Mouse (Mus musculus): ENCODE data around the gene Zfp384. TPM values are rescaled to one million over a fixed set of nuclear protein-coding genes. Genes with fewer than 3 reads are reported as not detected.
A peak's percentile ranks its signal among the peaks of the same experiment; 100 is the strongest.

Zfp384 gene
- polyA plus RNA-seq (2014; fragmentation: Nextera tagmentation; extraction: Ambion mirVana), result 12.0 and 14.6 TPM in 2 replicates

DNA sequence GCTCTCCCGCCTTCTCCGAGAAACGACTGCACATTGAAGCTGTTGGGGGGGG, at the start of gene Zfp384:
Zfp384 (plus strand) TSS at position 17 of the 52 bp plus-strand sequence.
- H3K36me3 ChIP-seq (replicated peaks; ENCODE audit: control insufficient read depth, insufficient read depth), result peaks cover 25% of the 10 kb centered on the region
- peak within 1 kb of the TSS; percentile 99 for H3K27ac ChIP-seq
- H3K4me3 ChIP-seq (replicated peaks; ENCODE audit: low read length), result peak within 1 kb of the TSS; percentile 82
- H3K9me3 ChIP-seq (ENCODE audit: control insufficient read depth, low read length), result no peaks in the 10 kb centered on the region
- no peak for DNase-seq (ENCODE audit: low spot score)
- H3K4me1 ChIP-seq (replicated peaks; ENCODE audit: control insufficient read depth, insufficient read depth, low read length), result peaks cover 37% of the 10 kb centered on the region
- WGBS, result 0% methylated on average over 3 of the region's 3 CpGs
- H3K9ac ChIP-seq, result peak within 1 kb of the TSS; percentile 93
- H3K4me2 ChIP-seq (replicated peaks), result peak within 1 kb of the TSS; percentile 96
- H3K27me3 ChIP-seq (ENCODE audit: control insufficient read depth, insufficient read depth, low read length), result no peaks in the 10 kb centered on the region
- ATAC-seq (ENCODE audit: low FRiP score), result no peak

DNA sequence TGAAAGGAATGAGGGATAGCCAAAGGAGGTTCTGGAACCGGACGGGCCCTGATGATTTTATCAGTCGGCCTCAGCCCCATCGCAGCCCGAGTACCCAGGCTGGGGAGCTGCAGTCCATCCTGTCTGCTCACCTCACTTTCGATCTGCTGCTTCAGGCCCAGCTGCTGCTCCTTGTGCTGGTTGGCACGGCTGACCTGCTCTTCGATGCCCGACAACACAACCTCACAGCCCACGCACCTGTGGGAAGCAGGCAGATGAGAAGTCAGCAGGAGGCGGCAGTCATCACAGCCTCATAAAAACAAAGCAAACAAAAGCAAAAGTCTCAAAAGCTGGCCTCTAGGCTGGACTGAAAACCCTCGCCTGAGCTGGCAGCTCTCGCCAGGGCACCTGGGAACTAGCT, 49.0 kb upstream of the Zfp384 start:
- no peak for ATAC-seq (ENCODE audit: low FRiP score)

DNA sequence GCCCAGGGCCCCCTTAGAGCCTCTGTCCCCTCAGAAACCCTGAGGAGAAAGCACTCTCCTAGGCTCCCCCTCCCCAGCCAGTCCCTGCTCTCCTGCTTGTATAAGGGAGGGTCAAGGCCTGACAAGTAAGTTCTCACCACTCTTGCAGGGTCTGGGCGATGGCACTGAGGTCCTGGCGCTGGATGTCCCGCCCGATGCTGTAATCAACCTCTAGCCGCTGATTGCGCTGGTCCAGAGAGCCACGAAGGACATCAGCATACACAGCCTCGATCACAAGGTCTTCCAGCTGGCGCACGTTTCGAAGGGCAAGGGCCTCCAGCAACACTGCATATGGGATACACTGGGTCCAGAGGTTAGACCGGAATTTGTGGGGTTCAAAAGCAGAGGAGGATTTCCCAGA, 47.9 kb upstream of the Zfp384 start:
- 97% methylated on average over 12 of the region's 12 CpGs for WGBS
- no peaks in the 10 kb centered on the region for H3K27me3 ChIP-seq (ENCODE audit: control insufficient read depth, insufficient read depth, low read length)
- H3K36me3 ChIP-seq (replicated peaks; ENCODE audit: control insufficient read depth, insufficient read depth), result peaks cover 66% of the 10 kb centered on the region
- ATAC-seq (ENCODE audit: low FRiP score) (no peak), DNase-seq (ENCODE audit: low spot score) (no peak)
- H3K4me1 ChIP-seq (replicated peaks; ENCODE audit: control insufficient read depth, insufficient read depth, low read length), result peaks cover 7% of the 10 kb centered on the region
- no peaks in the 10 kb centered on the region for H3K9me3 ChIP-seq (ENCODE audit: control insufficient read depth, low read length)
- H3K4me3 ChIP-seq (replicated peaks; ENCODE audit: low read length), result no peak overlapping the region
- no peak overlapping the region for H3K4me2 ChIP-seq (replicated peaks)
- no peak overlapping the region for H3K9ac ChIP-seq
- H3K27ac ChIP-seq, result no peak overlapping the region

More for the DNA sequence above, 49.0 kb upstream of the Zfp384 start:
- H3K36me3 ChIP-seq (replicated peaks; ENCODE audit: control insufficient read depth, insufficient read depth), result peaks cover 74% of the 10 kb centered on the region
- H3K4me1 ChIP-seq (replicated peaks; ENCODE audit: control insufficient read depth, insufficient read depth, low read length), result peaks cover 7% of the 10 kb centered on the region
- no peak overlapping the region for H3K27ac ChIP-seq
- no peak overlapping the region for H3K4me2 ChIP-seq (replicated peaks)
- no peaks in the 10 kb centered on the region for H3K9me3 ChIP-seq (ENCODE audit: control insufficient read depth, low read length)
- H3K27me3 ChIP-seq (ENCODE audit: control insufficient read depth, insufficient read depth, low read length), result no peaks in the 10 kb centered on the region
- no peak overlapping the region for H3K4me3 ChIP-seq (replicated peaks; ENCODE audit: low read length)
- DNase-seq (ENCODE audit: low spot score), result no peak
- no peak overlapping the region for H3K9ac ChIP-seq
- 97% methylated on average over 13 of the region's 13 CpGs for WGBS

DNA sequence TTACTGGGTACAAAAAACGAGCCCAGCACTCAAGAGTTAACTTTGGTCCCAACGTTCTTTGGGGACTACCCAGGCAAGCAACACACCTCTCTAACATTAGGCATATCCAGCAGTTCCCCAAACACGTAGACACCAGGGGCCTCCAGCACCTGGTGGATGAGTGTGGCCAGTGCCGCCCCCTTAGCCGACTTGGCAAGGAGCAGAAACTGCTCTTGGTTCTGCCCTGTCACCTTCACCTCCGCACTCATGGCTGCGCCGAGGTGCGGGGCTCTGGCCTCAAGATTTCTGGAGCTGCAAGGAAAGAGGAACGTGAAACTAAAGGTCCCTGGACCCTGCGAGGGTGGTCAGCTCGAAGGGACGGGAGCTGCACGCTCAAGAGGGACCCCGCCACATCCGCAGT, 44.3 kb upstream of the Zfp384 start:
- Histone ChIP-seq H3K9ac (peak overlapping the region; percentile 74), H3K4me2 (replicated peaks) (peak overlapping the region; percentile 90), H3K36me3 (replicated peaks; ENCODE audit: control insufficient read depth, insufficient read depth) (peaks cover 31% of the 10 kb centered on the region), H3K27me3 (ENCODE audit: control insufficient read depth, insufficient read depth, low read length) (no peaks in the 10 kb centered on the region), H3K4me1 (replicated peaks; ENCODE audit: control insufficient read depth, insufficient read depth, low read length) (peaks cover 7% of the 10 kb centered on the region), H3K27ac (peak overlapping the region; percentile 86), H3K9me3 (ENCODE audit: control insufficient read depth, low read length) (no peaks in the 10 kb centered on the region), H3K4me3 (replicated peaks; ENCODE audit: low read length) (peak overlapping the region; percentile 55)
- WGBS, result 42% methylated on average over 16 of the region's 16 CpGs
- peak; percentile 38 for ATAC-seq (ENCODE audit: low FRiP score)
- no peak for DNase-seq (ENCODE audit: low spot score)

DNA sequence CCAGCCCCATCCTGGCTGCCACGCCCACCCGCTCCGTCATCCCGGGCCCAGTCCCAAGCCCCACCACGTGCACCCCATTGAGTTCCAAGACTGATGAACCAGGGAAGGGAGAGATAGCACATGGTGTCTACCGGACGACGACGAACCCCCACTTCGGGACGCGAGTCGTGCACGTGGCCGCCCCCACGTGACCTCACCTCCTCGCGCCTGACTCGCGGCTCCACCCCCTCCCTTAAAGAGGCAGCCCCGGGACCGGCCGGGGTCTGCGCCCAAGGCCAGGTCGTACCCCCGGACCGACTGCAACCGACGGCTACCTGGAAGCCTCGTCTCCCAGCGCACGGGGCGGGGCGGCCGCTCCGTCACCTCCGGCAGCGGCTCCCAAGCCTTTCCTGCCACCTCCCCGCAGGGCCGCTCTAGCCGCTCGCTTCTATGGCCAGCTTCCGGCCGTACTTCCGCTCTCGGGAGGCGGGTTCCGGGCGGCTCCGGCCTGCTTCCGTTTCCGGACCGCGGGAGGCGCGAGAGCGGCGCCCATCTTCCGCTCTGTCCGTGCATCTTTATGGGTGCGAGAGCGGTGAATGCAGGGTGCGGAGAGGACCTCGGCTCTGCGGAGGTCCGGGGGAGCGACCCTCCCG, 43.7 kb upstream of the Zfp384 start, which contains the start of gene Cops7a:
Cops7a (minus strand) TSS at position 451 of the 632 bp plus-strand sequence.
- Histone ChIP-seq H3K9ac (peak within 1 kb of the TSS; percentile 74), H3K36me3 (replicated peaks; ENCODE audit: control insufficient read depth, insufficient read depth) (peaks cover 25% of the 10 kb centered on the region), H3K27me3 (ENCODE audit: control insufficient read depth, insufficient read depth, low read length) (no peaks in the 10 kb centered on the region), H3K4me3 (replicated peaks; ENCODE audit: low read length) (peak within 1 kb of the TSS; percentile 55), H3K4me2 (replicated peaks) (peak within 1 kb of the TSS; percentile 90), H3K4me1 (replicated peaks; ENCODE audit: control insufficient read depth, insufficient read depth, low read length) (peaks cover 7% of the 10 kb centered on the region), H3K27ac (peak within 1 kb of the TSS; percentile 86), H3K9me3 (ENCODE audit: control insufficient read depth, low read length) (no peaks in the 10 kb centered on the region)
- ATAC-seq (ENCODE audit: low FRiP score) (peak; percentile 96), DNase-seq (ENCODE audit: low spot score) (peak; percentile 93)
- WGBS, result under 1% methylated on average over 68 of the region's 68 CpGs

DNA sequence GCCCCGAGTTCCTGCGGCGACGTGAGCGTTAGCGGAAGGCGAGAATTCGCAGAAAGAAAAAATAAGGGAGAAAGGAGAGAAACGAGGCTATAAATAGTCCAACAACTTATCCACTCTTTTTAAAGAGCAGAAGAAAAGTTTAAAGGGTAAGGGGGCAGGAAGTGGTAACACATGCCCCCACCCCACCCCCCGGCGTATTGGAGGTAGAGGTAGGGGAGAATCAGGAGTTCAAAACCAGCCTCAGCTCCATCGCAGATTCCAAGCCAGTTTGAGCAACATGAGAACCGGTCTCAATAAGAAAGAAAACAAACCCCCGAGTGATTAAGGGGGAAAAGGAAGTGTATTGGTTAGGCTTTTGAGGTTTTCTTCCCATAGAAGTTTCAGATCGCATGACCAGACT, 43.2 kb upstream of the Zfp384 start:
- H3K27me3 ChIP-seq (ENCODE audit: control insufficient read depth, insufficient read depth, low read length), result no peaks in the 10 kb centered on the region
- peak overlapping the region; percentile 55 for H3K4me3 ChIP-seq (replicated peaks; ENCODE audit: low read length)
- peaks cover 7% of the 10 kb centered on the region for H3K4me1 ChIP-seq (replicated peaks; ENCODE audit: control insufficient read depth, insufficient read depth, low read length)
- no peaks in the 10 kb centered on the region for H3K9me3 ChIP-seq (ENCODE audit: control insufficient read depth, low read length)
- H3K9ac ChIP-seq, result peak overlapping the region; percentile 74
- H3K27ac ChIP-seq, result peak overlapping the region; percentile 86
- DNase-seq (ENCODE audit: low spot score) (no peak), ATAC-seq (ENCODE audit: low FRiP score) (peak; percentile 3; the same call in 1 of the 2 replicates)
- peaks cover 20% of the 10 kb centered on the region for H3K36me3 ChIP-seq (replicated peaks; ENCODE audit: control insufficient read depth, insufficient read depth)
- WGBS, result 18% methylated on average over 15 of the region's 15 CpGs
- peak overlapping the region; percentile 90 for H3K4me2 ChIP-seq (replicated peaks)

DNA sequence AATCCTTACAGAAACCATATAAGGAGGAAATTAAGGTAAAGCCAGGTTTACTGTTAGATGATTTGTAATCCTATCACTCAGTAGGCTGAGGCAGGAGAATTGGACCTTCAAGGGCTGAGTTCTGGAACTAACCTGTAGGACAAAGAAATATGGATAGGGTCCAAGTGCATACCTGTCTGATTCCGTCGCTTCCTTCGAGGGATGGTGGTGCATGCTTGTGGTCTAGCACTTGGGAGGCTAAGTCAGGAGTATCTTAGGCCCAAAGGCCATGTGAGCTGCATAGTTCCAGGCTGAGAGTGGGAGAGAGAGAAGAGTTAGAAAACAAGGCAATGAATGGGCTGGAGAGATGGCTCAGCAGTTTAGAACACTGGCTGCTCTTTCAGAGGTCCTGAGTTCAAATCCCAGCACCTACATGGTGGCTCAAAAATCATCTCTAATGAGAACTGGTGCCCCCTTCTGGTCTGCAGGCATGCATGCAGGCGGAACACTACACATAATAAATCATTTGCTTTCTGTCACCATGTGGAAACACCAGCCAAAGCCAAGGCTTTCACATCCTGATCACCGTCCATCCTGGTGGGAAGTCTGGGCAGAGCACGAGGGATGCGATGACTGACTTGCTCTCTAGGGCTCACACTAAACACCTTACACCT, 42.4 kb upstream of the Zfp384 start:
- Histone ChIP-seq H3K9me3 (ENCODE audit: control insufficient read depth, low read length) (no peaks in the 10 kb centered on the region), H3K4me2 (replicated peaks) (peak overlapping the region; percentile 90), H3K4me3 (replicated peaks; ENCODE audit: low read length) (peak overlapping the region; percentile 55; the same call in 1 of the 2 replicates), H3K27me3 (ENCODE audit: control insufficient read depth, insufficient read depth, low read length) (no peaks in the 10 kb centered on the region), H3K4me1 (replicated peaks; ENCODE audit: control insufficient read depth, insufficient read depth, low read length) (peaks cover 7% of the 10 kb centered on the region), H3K36me3 (replicated peaks; ENCODE audit: control insufficient read depth, insufficient read depth) (peaks cover 12% of the 10 kb centered on the region), H3K27ac (no peak overlapping the region), H3K9ac (no peak overlapping the region)
- no peak for DNase-seq (ENCODE audit: low spot score)
- ATAC-seq (ENCODE audit: low FRiP score), result no peak
- WGBS, result 98% methylated on average over 7 of the region's 7 CpGs

DNA sequence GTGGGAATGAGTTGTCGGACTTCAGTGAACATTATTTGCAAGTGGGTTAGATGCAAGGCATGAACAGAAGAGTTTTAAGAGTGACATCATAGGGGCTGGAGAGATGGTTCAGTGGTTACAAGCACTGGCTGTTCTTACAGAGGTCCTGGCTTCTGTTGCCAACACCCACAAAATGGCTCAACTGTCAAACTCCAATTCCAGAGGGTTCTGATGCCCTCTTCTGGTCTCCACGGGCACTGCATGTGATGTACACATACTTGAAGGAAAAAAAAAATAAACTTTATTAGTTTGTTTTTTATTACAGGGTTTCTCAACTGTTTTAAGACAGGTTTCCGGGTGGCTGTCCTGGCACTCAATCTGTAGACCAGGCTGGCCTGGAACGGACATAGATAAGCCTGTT, 41.2 kb upstream of the Zfp384 start:
- 0 out of 2 replicates have a peak, but pooled peaks cover 1% of the 10 kb centered on the region for H3K36me3 ChIP-seq (replicated peaks; ENCODE audit: control insufficient read depth, insufficient read depth)
- DNase-seq (ENCODE audit: low spot score) (peak; percentile 55), ATAC-seq (ENCODE audit: low FRiP score) (no peak)
- H3K9me3 ChIP-seq (ENCODE audit: control insufficient read depth, low read length), result no peaks in the 10 kb centered on the region
- H3K4me1 ChIP-seq (replicated peaks; ENCODE audit: control insufficient read depth, insufficient read depth, low read length), result peaks cover 7% of the 10 kb centered on the region
- H3K4me2 ChIP-seq (replicated peaks), result no peak overlapping the region
- no peak overlapping the region for H3K4me3 ChIP-seq (replicated peaks; ENCODE audit: low read length)
- no peak overlapping the region for H3K27ac ChIP-seq
- WGBS, result 69% methylated on average over 4 of the region's 4 CpGs
- no peak overlapping the region for H3K9ac ChIP-seq
- no peaks in the 10 kb centered on the region for H3K27me3 ChIP-seq (ENCODE audit: control insufficient read depth, insufficient read depth, low read length)

DNA sequence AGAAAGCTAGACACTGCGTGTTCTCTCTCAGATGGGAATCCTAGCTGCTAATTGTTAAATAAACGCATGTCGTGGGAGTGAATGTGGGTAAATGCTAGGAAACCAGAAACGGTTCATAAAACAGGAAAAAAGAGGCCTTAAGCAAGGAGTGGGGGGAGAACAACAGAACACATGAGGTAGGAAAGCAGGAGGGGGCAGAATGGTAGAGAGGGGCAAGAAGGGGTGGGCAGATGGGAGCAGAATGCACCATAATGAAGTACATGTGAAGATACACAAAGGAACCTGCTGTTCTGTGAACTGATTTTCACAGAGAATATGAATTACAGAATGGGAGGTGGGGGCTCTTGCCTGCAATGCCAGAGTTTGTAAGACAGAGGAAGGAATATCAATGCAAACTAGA, 16.7 kb upstream of the Zfp384 start:
- ATAC-seq (ENCODE audit: low FRiP score), result no peak
- Histone ChIP-seq H3K4me3 (replicated peaks; ENCODE audit: low read length) (no peak overlapping the region), H3K4me2 (replicated peaks) (no peak overlapping the region), H3K27me3 (ENCODE audit: control insufficient read depth, insufficient read depth, low read length) (peaks cover 26% of the 10 kb centered on the region), H3K36me3 (replicated peaks; ENCODE audit: control insufficient read depth, insufficient read depth) (no peaks in the 10 kb centered on the region), H3K4me1 (replicated peaks; ENCODE audit: control insufficient read depth, insufficient read depth, low read length) (peaks cover 11% of the 10 kb centered on the region; the same call in 1 of the 2 replicates), H3K27ac (no peak overlapping the region), H3K9ac (no peak overlapping the region), H3K9me3 (ENCODE audit: control insufficient read depth, low read length) (no peaks in the 10 kb centered on the region)
- WGBS, result 74% methylated on average over 4 of the region's 4 CpGs
- DNase-seq (ENCODE audit: low spot score), result no peak

All from hindbrain, embryonic 14.5 days (tissue).